Mouse (Mus musculus) common myeloid progenitor, adult 5-6 weeks (primary cell): ENCODE data around the gene Aamp. TPM values are rescaled to one million over a fixed set of nuclear protein-coding genes. Genes with fewer than 3 reads are reported as not detected.

ENCODE experiments used
- ATAC-seq: replicated peaks from 2 replicates; pipeline ENCODE4 v1.8.0; 2016; ENCODE audit warnings: low read depth, mild to moderate bottlenecking, moderate TSS enrichment, inconsistent platforms; ENCODE audit not compliant: poor library complexity, severe bottlenecking
- total RNA-seq: library from RNA; stranded (forward); fragments of 200-1000, 187-1606 nt; gene quantifications from 2 replicates; pipeline ENCODE4 v1.2.3, GENCODE M21; 2017

Gene Aamp
- total RNA-seq, 1 experiment from 2014 or later: 84.2 TPM

GRCm38 (mm10) chr1:74240832-74241231 lies 43.7 kb downstream of the Aamp start:
- no peak for ATAC-seq

GRCm38 (mm10) chr1:74240311-74240710 lies 44.2 kb downstream of the Aamp start:
- ATAC-seq: no peak

GRCm38 (mm10) chr1:74239618-74240017 lies 44.9 kb downstream of the Aamp start:
- no peak for ATAC-seq

- ATAC-seq: no peak
These were observed 45.4 kb downstream of the Aamp start for GRCm38 (mm10) chr1:74239162-74239561.

DNA sequence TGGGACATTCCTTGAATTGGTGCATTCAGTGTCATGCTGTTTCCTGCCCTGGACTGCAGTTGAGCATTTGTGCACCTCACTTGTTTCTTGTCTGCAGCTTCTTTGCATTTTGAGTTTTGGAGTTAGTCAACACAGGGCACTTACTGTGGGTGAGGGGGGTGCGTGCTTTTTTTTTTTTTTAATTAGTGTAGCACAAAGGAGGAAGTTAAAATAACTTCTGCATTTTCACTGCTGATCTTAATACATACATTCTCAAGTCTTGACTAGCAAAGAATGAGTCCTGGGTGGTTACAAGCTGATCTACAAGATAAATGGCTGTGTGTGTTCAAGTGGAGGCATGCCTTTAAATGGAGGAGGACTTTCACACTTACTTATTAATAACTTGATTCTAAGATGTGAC lies 46.4 kb downstream of the Aamp start:
- ATAC-seq: peak; percentile 36

GRCm38 (mm10) chr1:74237671-74238070 lies 46.9 kb downstream of the Aamp start:
- ATAC-seq: peak; percentile 12

DNA sequence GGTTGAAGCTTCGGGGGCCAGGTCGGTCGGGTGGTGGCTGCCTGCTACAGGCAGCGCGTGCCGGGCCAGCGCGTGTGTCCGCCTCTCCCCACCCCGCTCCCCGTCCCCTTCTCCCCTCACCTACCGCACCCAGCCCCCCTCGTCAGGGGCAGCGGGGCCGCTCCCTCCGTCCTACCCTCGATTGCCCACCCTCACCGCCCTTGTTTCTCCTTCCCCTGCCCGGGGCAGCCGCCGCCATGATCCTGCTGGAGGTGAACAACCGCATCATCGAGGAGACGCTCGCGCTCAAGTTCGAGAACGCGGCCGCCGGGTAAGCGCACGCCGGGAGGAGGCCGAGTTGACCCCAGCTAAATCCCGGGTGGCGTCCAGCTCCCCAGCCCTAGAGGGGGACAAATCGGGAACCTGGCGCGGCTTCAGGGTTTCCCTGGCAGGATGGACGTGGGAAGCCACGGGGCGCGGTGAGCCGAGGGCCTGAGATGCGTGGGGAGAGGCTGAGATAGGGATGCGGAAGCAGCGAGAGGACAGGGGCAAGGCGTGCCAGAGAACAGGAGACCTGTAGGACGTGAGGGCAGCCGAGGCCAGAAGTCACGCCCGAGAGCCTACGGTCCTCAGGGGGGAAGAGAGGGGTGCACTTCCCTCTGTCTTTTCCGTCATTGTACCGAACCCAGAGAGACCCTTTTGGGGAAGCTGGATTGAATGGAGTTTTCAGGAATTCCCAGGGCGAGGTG lies 47.8 kb downstream of the Aamp start:
- ATAC-seq: peak; percentile 50

GRCm38 (mm10) chr1:74235938-74236589 lies 48.5 kb downstream of the Aamp start, which contains the start of gene Arpc2:
Gene Arpc2 (plus strand): TSS chr1:74236084.
- peak; percentile 58 for ATAC-seq

DNA sequence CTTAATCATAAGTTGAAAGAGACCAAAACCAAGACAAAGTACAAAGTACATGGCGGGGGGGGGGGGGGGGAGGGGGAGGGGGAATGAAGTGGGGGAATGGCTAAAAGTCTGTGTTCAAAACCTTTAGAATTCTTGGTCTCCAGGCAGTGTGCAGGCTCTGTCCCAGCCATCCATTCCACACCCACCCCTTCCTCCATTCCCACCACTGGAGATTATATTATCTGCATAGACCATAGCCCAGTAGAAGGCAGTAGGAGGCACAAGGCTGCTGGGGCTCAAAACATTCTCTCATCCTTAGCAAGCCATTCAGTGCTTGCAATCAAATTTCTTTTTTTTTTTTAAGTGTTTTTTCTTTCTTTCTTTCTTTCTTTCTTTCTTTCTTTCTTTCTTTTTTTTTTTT lies 53.5 kb downstream of the Aamp start:
- no peak for ATAC-seq

GRCm38 (mm10) chr1:74229942-74230341 lies 54.6 kb downstream of the Aamp start:
- ATAC-seq: no peak

Other genes starting within 250 kb of the Aamp start
- gene Tns1, start 160.3 kb downstream of the Aamp start, total RNA-seq: 15.4 and 39.4 TPM in 2 replicates
- gene Rufy4, start 159.2 kb downstream of the Aamp start, total RNA-seq: 3.8 and 4.0 TPM in 2 replicates
- 9.4 and 9.6 TPM in 2 replicates for gene Cxcr2, start 130.7 kb downstream of the Aamp start, total RNA-seq
- not detected in 2 replicates for gene Cxcr1, start 90.1 kb downstream of the Aamp start, total RNA-seq
- 298 and 302 TPM in 2 replicates for gene Arpc2, start 48.7 kb downstream of the Aamp start, total RNA-seq
- not detected in 2 replicates for gene Gpbar1, start 6.2 kb downstream of the Aamp start, total RNA-seq
- gene Pnkd, start 192 bp upstream of the Aamp start, total RNA-seq: 11.6 and 17.2 TPM in 2 replicates
- gene Tmbim1, start 20.9 kb upstream of the Aamp start, total RNA-seq: 16.1 and 19.7 TPM in 2 replicates
- gene Catip, start 77.4 kb upstream of the Aamp start, total RNA-seq: not detected in 2 replicates
- gene Slc11a1, start 90.5 kb upstream of the Aamp start, total RNA-seq: 1.2 and 2.1 TPM in 2 replicates
- gene Ctdsp1, start 106.8 kb upstream of the Aamp start, total RNA-seq: 31.6 and 48.0 TPM in 2 replicates
- 0.05 TPM in 1 of 2 replicates, not detected in the other for gene Vil1, start 124.6 kb upstream of the Aamp start, total RNA-seq
- 103 and 104 TPM in 2 replicates for gene Cnot9, start 221.3 kb upstream of the Aamp start, total RNA-seq